Mouse (Mus musculus) stomach, postnatal 0 days (tissue): ENCODE data around the gene Rexo5.

Source experiments
- CTCF ChIP-seq: IDR thresholded peaks from 2 replicates; pipeline ENCODE4 v1.5.1; 2016; ENCODE audit warnings: antibody characterized with exemption, low read depth, mild to moderate bottlenecking, moderate library complexity
- EP300 ChIP-seq: optimal IDR thresholded peaks from 2 replicates; pipeline ENCODE3; 2016; ENCODE audit warnings: antibody characterized with exemption

DNA sequence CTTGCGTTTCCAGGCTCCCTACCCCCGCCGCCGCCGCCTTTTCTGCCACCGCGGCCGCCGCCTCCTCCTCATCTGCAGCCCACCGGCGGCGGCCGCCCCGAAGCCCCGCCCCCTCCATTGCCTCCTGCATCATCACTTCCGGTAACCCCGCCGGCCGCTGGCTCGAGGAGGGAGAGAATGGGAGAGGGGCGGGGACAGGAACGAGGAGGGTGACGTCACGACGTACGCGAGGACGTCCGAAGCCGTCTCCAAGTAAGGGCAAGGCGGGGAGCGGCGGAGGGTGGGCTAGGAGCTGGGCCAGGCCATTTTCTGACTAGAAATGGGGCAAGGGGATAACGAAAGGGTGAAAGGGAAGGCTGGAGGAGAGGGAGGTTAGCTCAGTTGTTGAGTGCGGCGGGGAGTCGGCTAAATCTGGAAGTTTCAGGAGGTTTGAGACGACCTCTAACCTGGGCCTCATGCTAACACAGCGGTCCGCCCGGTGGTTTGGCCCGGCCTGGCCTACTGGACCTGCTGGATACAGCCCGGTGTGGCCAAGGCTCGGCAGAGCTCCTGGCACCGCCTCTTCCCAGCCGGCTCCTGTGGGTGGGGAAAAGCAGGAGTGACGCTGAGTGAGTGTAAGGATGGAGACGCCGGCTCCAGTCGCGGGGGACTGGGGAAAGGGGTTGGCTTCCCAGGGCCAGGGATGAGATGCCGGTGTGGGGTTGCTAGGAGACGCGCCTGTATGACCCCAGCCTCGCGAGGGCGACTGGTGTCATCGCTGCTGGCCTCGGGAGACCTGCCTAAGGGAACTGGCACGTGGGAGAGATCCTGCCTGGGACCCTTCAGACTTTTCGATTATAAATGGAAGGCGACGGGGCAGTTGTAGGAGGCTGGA, 102.1 kb downstream of the Rexo5 start, which contains the start of the genes Lyrm1 and Dcun1d3:
- TF ChIP-seq EP300, result peak; percentile 27
- no peak for TF ChIP-seq CTCF
